Mouse (Mus musculus) embryonic facial prominence, embryonic 15.5 days (tissue): ENCODE measurements around the gene Grb2. TPM values are rescaled to one million over a fixed set of nuclear protein-coding genes. Genes with fewer than 3 reads are reported as not detected.
"Not testable (repeated sequence)": the region's sequence is repeated elsewhere in the genome, so short reads cannot be mapped to it uniquely, and the experiment has no call there.

Experiments used
- ATAC-seq: fragments of 200-750 bp; cut with Nextera tagmentation; 2 replicates; pipeline ENCODE4 v1.8.0; 2017; ENCODE audit warnings: low read depth, moderate TSS enrichment; ENCODE audit not compliant: insufficient number of reproducible peaks, low FRiP score, low TSS enrichment
- H3K27ac ChIP-seq: fragments of 300-500 bp; sonication (generic); replicated peaks from 2 replicates; pipeline ENCODE4 v1.5.1; 2015; ENCODE audit warnings: mild to moderate bottlenecking, inconsistent platforms
- H3K27me3 ChIP-seq: fragments of 300-500 bp; sonication (generic); 2 replicates; pipeline ENCODE4 v1.6.1; 2015; ENCODE audit warnings: inconsistent platforms
- H3K36me3 ChIP-seq: fragments of 300-500 bp; sonication (generic); 2 replicates; pipeline ENCODE4 v1.6.1; 2015; ENCODE audit warnings: mild to moderate bottlenecking, inconsistent platforms
- H3K4me1 ChIP-seq: fragments of 300-500 bp; sonication (generic); 2 replicates; pipeline ENCODE4 v1.6.1; 2015; ENCODE audit warnings: inconsistent platforms
- H3K4me2 ChIP-seq: fragments of 300-500 bp; sonication (generic); replicated peaks from 2 replicates; pipeline ENCODE4 v1.6.1; 2015; ENCODE audit warnings: mild to moderate bottlenecking, inconsistent platforms
- H3K4me3 ChIP-seq: fragments of 300-500 bp; sonication (generic); replicated peaks from 2 replicates; pipeline ENCODE4 v1.5.1; 2015; ENCODE audit warnings: mild to moderate bottlenecking, inconsistent platforms
- H3K9ac ChIP-seq: fragments of 300-500 bp; sonication (generic); 2 replicates; pipeline ENCODE4 v1.6.1; 2015; ENCODE audit warnings: inconsistent platforms
- H3K9me3 ChIP-seq: fragments of 300-500 bp; sonication (generic); replicated peaks from 2 replicates; pipeline ENCODE4 v1.6.1; 2016; ENCODE audit warnings: inconsistent platforms
- WGBS: fragments of 180-500 bp; shearing (Covaris S2); methylation state at CpG from one replicate; pipeline ENCODE4 v1.1.7; 2015; 5-methylcytosine and 5-hydroxymethylcytosine counted together
- polyA plus RNA-seq: library from polyadenylated mRNA; unstranded; fragments of >200 nt; fragmentation: Nextera tagmentation; extraction: Ambion mirVana; gene quantifications from 2 replicates; pipeline ENCODE4 v1.2.1, GENCODE M21; 2015

Gene Grb2
- polyA plus RNA-seq, 1 experiment from 2014 or later = 94.9 TPM

DNA sequence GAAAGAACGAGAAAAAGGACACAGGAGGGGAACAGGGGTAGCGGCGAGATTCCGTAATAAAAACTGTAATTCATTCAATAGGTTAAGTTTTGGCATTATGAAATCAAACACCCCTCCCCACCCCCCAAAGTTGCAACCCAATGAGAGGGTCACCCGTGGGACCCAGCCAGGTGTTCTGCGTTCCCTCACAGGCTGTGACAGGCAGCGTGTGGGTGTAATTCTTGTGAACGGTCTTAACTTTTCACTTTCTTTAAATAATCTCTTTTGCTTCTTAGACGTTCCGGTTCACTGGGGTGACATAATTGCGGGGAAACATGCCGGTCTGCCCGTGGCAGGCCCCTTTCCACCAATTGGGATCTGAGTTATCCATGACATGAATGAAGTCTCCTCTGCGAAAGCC lies 62.9 kb downstream of the Grb2 start:
- not testable (repeated sequence) for H3K9ac ChIP-seq, H3K4me1 ChIP-seq, H3K27me3 ChIP-seq, H3K27ac ChIP-seq, H3K4me2 ChIP-seq, ATAC-seq, H3K4me3 ChIP-seq, H3K9me3 ChIP-seq
- 75% methylated on average over 14 of the region's 14 CpGs for WGBS
- peaks cover 29% of the 10 kb centered on the region for H3K36me3 ChIP-seq

GRCm38 (mm10) chr11:115644308-115644707 lies 64.1 kb downstream of the Grb2 start:
- peaks cover 4% of the 10 kb centered on the region; the same call in 1 of the 2 replicates for H3K4me1 ChIP-seq
- no peak overlapping the region for H3K4me3 ChIP-seq
- peaks cover 29% of the 10 kb centered on the region for H3K36me3 ChIP-seq
- 90% methylated on average over 13 of the region's 13 CpGs for WGBS
- no peak overlapping the region for H3K27ac ChIP-seq
- no peak overlapping the region for H3K9ac ChIP-seq
- no peaks in the 10 kb centered on the region for H3K9me3 ChIP-seq
- no peak overlapping the region for H3K4me2 ChIP-seq
- no peak for ATAC-seq
- no peaks in the 10 kb centered on the region for H3K27me3 ChIP-seq

DNA sequence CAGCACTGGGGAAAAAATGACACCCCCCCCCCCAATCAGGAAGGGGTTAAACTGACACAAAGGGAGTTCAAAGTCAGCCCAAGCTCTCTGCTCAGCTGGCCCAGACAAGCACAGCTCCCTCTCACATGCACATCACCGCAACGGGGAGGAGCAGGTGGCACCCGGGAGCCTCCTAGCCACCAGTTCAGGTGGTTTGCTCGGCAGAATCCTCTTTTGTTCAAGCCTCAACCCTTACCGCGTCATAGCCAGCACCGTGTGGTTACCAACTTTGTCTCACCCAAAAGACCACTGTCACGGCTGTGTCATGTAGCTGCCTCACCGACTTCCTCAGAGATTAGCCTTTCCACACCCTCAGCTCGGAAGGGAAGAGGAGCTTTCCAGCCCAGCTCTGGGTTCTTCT lies 65.1 kb downstream of the Grb2 start:
- peaks cover 4% of the 10 kb centered on the region; the same call in 1 of the 2 replicates for H3K4me1 ChIP-seq
- no peak overlapping the region for H3K4me2 ChIP-seq
- H3K27ac ChIP-seq = no peak overlapping the region
- 66% methylated on average over 10 of the region's 10 CpGs for WGBS
- no peaks in the 10 kb centered on the region for H3K9me3 ChIP-seq
- H3K27me3 ChIP-seq = no peaks in the 10 kb centered on the region
- no peak overlapping the region for H3K9ac ChIP-seq
- H3K4me3 ChIP-seq = no peak overlapping the region
- peaks cover 22% of the 10 kb centered on the region for H3K36me3 ChIP-seq
- ATAC-seq = no peak

GRCm38 (mm10) chr11:115642705-115643104 lies 65.7 kb downstream of the Grb2 start:
- H3K4me3 ChIP-seq = no peak overlapping the region
- ATAC-seq = no peak
- 93% methylated on average over 2 of the region's 2 CpGs for WGBS
- no peak overlapping the region for H3K9ac ChIP-seq
- H3K4me2 ChIP-seq = no peak overlapping the region
- no peak overlapping the region for H3K27ac ChIP-seq
- peaks cover under 1% of the 10 kb centered on the region; the same call in 1 of the 2 replicates for H3K4me1 ChIP-seq
- H3K36me3 ChIP-seq = peaks cover 21% of the 10 kb centered on the region
- H3K27me3 ChIP-seq = no peaks in the 10 kb centered on the region
- H3K9me3 ChIP-seq = no peaks in the 10 kb centered on the region

DNA sequence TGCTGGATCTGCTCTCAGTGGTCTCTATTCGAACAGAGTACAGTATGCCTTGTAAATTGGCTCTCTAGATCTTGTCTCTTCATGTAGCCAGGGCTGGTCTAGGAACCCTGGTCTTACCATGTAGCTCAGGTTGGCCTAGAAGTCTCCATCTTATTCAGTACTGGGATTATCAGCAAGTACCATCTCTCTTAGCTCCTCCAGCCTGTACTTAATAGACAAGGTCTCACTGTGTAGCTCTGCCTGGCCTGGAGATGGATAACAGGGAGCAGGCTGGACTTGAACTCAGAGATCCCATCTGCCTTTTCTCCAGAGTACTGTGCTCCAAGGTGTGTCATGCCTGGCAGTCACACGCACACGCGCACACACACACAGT lies 66.7 kb downstream of the Grb2 start:
- H3K36me3 ChIP-seq = peaks cover 19% of the 10 kb centered on the region
- H3K27me3 ChIP-seq = no peaks in the 10 kb centered on the region
- no peak overlapping the region for H3K27ac ChIP-seq
- H3K9ac ChIP-seq = no peak overlapping the region
- H3K4me1 ChIP-seq = no peaks in the 10 kb centered on the region
- H3K9me3 ChIP-seq = no peaks in the 10 kb centered on the region
- H3K4me3 ChIP-seq = no peak overlapping the region
- no peak for ATAC-seq
- WGBS = 90% methylated on average over 4 of the region's 4 CpGs
- no peak overlapping the region for H3K4me2 ChIP-seq

DNA sequence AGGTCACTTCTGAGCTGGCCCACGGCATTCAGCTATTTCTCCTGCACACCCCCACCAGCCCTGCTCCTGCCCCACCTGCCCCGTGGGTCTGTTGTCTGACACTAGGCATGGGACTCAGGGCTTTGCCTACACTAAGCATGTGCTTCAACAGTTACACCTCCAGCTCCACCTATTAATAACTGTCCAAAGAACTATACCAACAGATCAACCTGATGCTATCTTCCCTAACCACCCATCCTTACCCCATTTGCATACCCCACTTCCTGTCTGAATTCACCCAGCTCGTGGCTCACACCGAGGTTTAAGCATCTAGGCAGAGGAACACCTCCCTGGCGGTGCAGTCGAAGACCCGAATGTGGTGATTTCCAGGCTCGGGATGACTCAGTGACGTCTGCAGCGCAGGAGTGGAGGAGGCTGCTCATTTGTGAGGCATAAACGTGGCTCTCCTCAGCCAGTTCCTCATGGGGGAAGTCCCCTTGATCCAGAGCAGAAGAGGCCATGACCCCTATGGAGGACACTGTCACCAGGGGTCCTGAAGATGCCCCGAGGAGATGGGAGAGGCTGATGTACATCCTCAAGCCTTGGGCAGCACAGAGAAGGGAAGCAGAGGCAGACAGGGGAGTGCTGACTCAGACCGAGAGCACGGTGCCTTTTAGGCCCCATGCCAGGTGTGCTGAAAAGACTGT lies 67.3 kb downstream of the Grb2 start:
- no peak overlapping the region for H3K4me3 ChIP-seq
- no peak for ATAC-seq
- no peak overlapping the region for H3K4me2 ChIP-seq
- peaks cover 15% of the 10 kb centered on the region; the same call in 1 of the 2 replicates for H3K36me3 ChIP-seq
- no peaks in the 10 kb centered on the region for H3K27me3 ChIP-seq
- H3K9me3 ChIP-seq = no peaks in the 10 kb centered on the region
- H3K27ac ChIP-seq = no peak overlapping the region
- WGBS = 42% methylated on average over 14 of the region's 14 CpGs
- H3K9ac ChIP-seq = no peak overlapping the region
- H3K4me1 ChIP-seq = no peaks in the 10 kb centered on the region

- H3K9ac ChIP-seq = no peak overlapping the region
- peaks cover 15% of the 10 kb centered on the region; the same call in 1 of the 2 replicates for H3K36me3 ChIP-seq
- WGBS = 85% methylated on average over 3 of the region's 4 CpGs
- ATAC-seq = no peak
- no peaks in the 10 kb centered on the region for H3K27me3 ChIP-seq
- no peak overlapping the region for H3K4me2 ChIP-seq
- H3K9me3 ChIP-seq = no peaks in the 10 kb centered on the region
- no peak overlapping the region for H3K27ac ChIP-seq
- H3K4me3 ChIP-seq = no peak overlapping the region
- no peaks in the 10 kb centered on the region for H3K4me1 ChIP-seq
Measured at GRCm38 (mm10) chr11:115640311-115640828, 68.0 kb downstream of the Grb2 start.

- ATAC-seq = no peak
- H3K27ac ChIP-seq = no peak overlapping the region
- WGBS = 75% methylated on average over 4 of the region's 4 CpGs
- H3K9me3 ChIP-seq = no peaks in the 10 kb centered on the region
- H3K4me1 ChIP-seq = no peaks in the 10 kb centered on the region
- H3K4me2 ChIP-seq = no peak overlapping the region
- H3K36me3 ChIP-seq = peaks cover 13% of the 10 kb centered on the region; the same call in 1 of the 2 replicates
- H3K4me3 ChIP-seq = no peak overlapping the region
- no peaks in the 10 kb centered on the region for H3K27me3 ChIP-seq
- H3K9ac ChIP-seq = no peak overlapping the region
Measured at GRCm38 (mm10) chr11:115639540-115639939, 68.9 kb downstream of the Grb2 start.

DNA sequence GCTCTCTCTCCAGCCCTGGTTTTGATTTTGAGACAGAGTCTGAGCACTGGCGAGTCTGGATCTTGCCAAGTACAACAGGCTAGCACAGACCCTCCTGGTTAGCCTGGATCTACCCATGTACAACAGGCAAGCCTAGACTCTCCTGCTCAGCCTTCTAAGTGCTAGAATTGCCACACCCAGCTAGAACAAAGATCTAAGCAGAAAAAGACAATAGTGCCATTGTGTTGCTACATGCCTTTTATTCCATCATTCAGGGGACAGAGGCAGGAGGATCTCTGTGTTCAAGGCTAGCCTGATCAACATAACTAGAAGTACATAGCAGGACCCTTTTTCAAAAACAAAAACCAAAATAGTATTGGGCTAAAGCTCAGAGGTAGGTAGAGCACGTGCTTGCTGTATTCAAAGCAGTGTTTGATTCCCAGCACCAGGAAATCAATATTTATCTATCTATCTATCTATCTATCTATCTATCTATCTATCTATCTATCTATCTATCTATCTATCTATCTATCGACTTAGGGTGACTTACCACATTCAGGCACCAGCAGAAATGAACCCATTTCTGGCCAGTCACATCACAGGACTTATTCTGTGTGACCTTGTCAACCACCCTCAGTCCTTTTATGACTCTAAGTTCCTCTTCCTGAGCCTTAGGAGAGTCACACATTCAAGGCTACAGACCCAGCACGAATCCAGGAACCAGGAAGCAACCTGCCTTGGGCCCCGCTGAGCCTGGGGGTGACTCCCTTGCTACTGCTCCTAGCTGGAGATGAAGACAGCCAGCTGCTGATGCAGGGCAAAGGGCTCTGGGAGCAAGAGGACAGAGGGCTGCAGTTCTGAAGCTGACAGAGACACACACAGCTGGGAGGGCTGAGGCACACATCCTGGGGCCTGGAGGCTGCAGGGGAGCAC lies 69.6 kb downstream of the Grb2 start:
- H3K27ac ChIP-seq = no peak overlapping the region
- H3K27me3 ChIP-seq = no peaks in the 10 kb centered on the region

DNA sequence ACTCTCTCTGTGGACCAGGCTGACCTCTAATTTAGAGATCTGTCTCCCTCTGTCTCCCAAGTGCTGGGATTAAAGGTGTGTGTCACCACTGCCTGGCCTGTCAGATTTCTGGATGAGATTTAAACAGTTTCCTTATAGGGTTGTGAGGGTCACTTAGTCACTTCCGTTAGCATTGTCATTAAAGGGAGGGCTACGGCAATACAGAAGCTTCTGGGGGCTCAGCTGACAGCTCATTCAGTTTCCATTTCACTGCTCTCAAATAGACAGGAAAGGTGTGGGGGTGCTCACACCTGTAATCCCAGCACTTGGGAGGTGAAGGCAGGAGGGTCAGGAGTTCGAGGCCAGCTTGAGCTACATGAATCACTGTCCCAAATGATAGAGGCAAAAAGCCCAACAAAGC lies 71.4 kb downstream of the Grb2 start:
- 71% methylated on average over 3 of the region's 3 CpGs for WGBS
- Histone ChIP-seq H3K27ac (no peak overlapping the region), H3K9me3 (no peaks in the 10 kb centered on the region), H3K9ac (no peak overlapping the region), H3K4me1 (no peaks in the 10 kb centered on the region), H3K36me3 (no peaks in the 10 kb centered on the region), H3K4me3 (no peak overlapping the region), H3K4me2 (no peak overlapping the region), H3K27me3 (no peaks in the 10 kb centered on the region)
- no peak for ATAC-seq

More for the DNA sequence above, 69.6 kb downstream of the Grb2 start:
- peaks cover 6% of the 10 kb centered on the region; the same call in 1 of the 2 replicates for H3K36me3 ChIP-seq
- WGBS = 76% methylated on average over 5 of the region's 5 CpGs
- no peak for ATAC-seq
- no peak overlapping the region for H3K4me2 ChIP-seq
- H3K4me1 ChIP-seq = no peaks in the 10 kb centered on the region
- H3K9ac ChIP-seq = no peak overlapping the region
- no peaks in the 10 kb centered on the region for H3K9me3 ChIP-seq
- no peak overlapping the region for H3K4me3 ChIP-seq

GRCm38 (mm10) chr11:115635484-115635883 lies 72.9 kb downstream of the Grb2 start:
- WGBS = 74% methylated on average over 8 of the region's 8 CpGs
- Histone ChIP-seq H3K36me3 (no peaks in the 10 kb centered on the region), H3K4me1 (no peaks in the 10 kb centered on the region), H3K9ac (no peak overlapping the region), H3K27me3 (no peaks in the 10 kb centered on the region), H3K4me3 (no peak overlapping the region), H3K27ac (no peak overlapping the region), H3K9me3 (no peaks in the 10 kb centered on the region), H3K4me2 (no peak overlapping the region)
- no peak for ATAC-seq
